Mouse (Mus musculus): ENCODE measurements around the gene Fosb. TPM values are rescaled to one million over a fixed set of nuclear protein-coding genes. Genes with fewer than 3 reads are reported as not detected.

Fosb gene
- polyA plus RNA-seq, 2 experiments = 0.14 to 0.69 TPM

GRCm38 (mm10) chr7:19255395-19255794 lies 54.5 kb downstream of the Fosb start:
- no peaks in the 10 kb centered on the region for H3K9me3 ChIP-seq (ENCODE audit: control insufficient read depth, low read length)
- DNase-seq (ENCODE audit: low spot score) (no peak), ATAC-seq (ENCODE audit: low FRiP score, low read depth) (no peak)
- TF ChIP-seq POLR2A (IDR thresholded peaks at IDR 0.05; ENCODE audit: borderline replicate concordance, extremely low read depth, insufficient read depth, insufficient read length) = no peak
- no peak overlapping the region for H3K27ac ChIP-seq (replicated peaks; ENCODE audit: low read depth, low read length)
- H3K4me1 ChIP-seq (ENCODE audit: control insufficient read depth, insufficient read depth, low read length) = no peaks in the 10 kb centered on the region
- WGBS = 84% methylated on average over 17 of the region's 17 CpGs
- no peak overlapping the region for H3K4me3 ChIP-seq (replicated peaks; ENCODE audit: low read length)
- no peak overlapping the region for H3K9ac ChIP-seq (ENCODE audit: low read depth, low read length, severe bottlenecking)
- no peak overlapping the region for H3K4me2 ChIP-seq (replicated peaks; ENCODE audit: low read depth, low read length, severe bottlenecking)
- peaks cover 58% of the 10 kb centered on the region for H3K36me3 ChIP-seq (ENCODE audit: control insufficient read depth, insufficient read depth, low read length)
- H3K27me3 ChIP-seq (ENCODE audit: control insufficient read depth, insufficient read depth, low read length) = no peaks in the 10 kb centered on the region

GRCm38 (mm10) chr7:19253437-19253836 lies 56.4 kb downstream of the Fosb start:
- Histone ChIP-seq H3K9ac (ENCODE audit: low read depth, low read length, severe bottlenecking) (no peak overlapping the region), H3K4me3 (replicated peaks; ENCODE audit: low read length) (no peak overlapping the region), H3K9me3 (ENCODE audit: control insufficient read depth, low read length) (no peaks in the 10 kb centered on the region), H3K4me2 (replicated peaks; ENCODE audit: low read depth, low read length, severe bottlenecking) (no peak overlapping the region), H3K27me3 (ENCODE audit: control insufficient read depth, insufficient read depth, low read length) (no peaks in the 10 kb centered on the region), H3K27ac (replicated peaks; ENCODE audit: low read depth, low read length) (no peak overlapping the region), H3K36me3 (ENCODE audit: control insufficient read depth, insufficient read depth, low read length) (peaks cover 38% of the 10 kb centered on the region), H3K4me1 (ENCODE audit: control insufficient read depth, insufficient read depth, low read length) (no peaks in the 10 kb centered on the region)
- WGBS = 61% methylated on average over 5 of the region's 5 CpGs
- ATAC-seq (ENCODE audit: low FRiP score, low read depth) (no peak), DNase-seq (ENCODE audit: low spot score) (no peak)
- TF ChIP-seq POLR2A (IDR thresholded peaks at IDR 0.05; ENCODE audit: borderline replicate concordance, extremely low read depth, insufficient read depth, insufficient read length) = no peak

Other genes starting within 250 kb of the Fosb start
- 126 and 167 TPM in 2 replicates for gene Dmwd, start 233.8 kb downstream of the Fosb start, polyA plus RNA-seq (2012; rRNA removed)
- gene Dmwd, start 233.8 kb downstream of the Fosb start, polyA plus RNA-seq (2014; fragmentation: Nextera tagmentation; extraction: Ambion mirVana) = 21.8 and 26.5 TPM in 2 replicates
- gene Dmpk, start 226.2 kb downstream of the Fosb start, polyA plus RNA-seq (2012; rRNA removed) = 143 and 177 TPM in 2 replicates
- 33.1 and 37.1 TPM in 2 replicates for gene Dmpk, start 226.2 kb downstream of the Fosb start, polyA plus RNA-seq (2014; fragmentation: Nextera tagmentation; extraction: Ambion mirVana)
- gene Six5, start 215.5 kb downstream of the Fosb start, polyA plus RNA-seq (2012; rRNA removed) = 103 and 157 TPM in 2 replicates
- gene Six5, start 215.5 kb downstream of the Fosb start, polyA plus RNA-seq (2014; fragmentation: Nextera tagmentation; extraction: Ambion mirVana) = 19.1 and 20.3 TPM in 2 replicates
- gene Gm4969, start 191.7 kb downstream of the Fosb start, polyA plus RNA-seq (2012; rRNA removed) = 7.0 and 7.7 TPM in 2 replicates
- 2.5 and 4.0 TPM in 2 replicates for gene Gm4969, start 191.7 kb downstream of the Fosb start, polyA plus RNA-seq (2014; fragmentation: Nextera tagmentation; extraction: Ambion mirVana)
- 10.6 and 14.6 TPM in 2 replicates for gene Fbxo46, start 190.2 kb downstream of the Fosb start, polyA plus RNA-seq (2012; rRNA removed)
- 9.9 and 11.2 TPM in 2 replicates for gene Fbxo46, start 190.2 kb downstream of the Fosb start, polyA plus RNA-seq (2014; fragmentation: Nextera tagmentation; extraction: Ambion mirVana)
- gene Qpctl, start 160.8 kb downstream of the Fosb start, polyA plus RNA-seq (2012; rRNA removed) = 13.2 and 15.6 TPM in 2 replicates
- gene Qpctl, start 160.8 kb downstream of the Fosb start, polyA plus RNA-seq (2014; fragmentation: Nextera tagmentation; extraction: Ambion mirVana) = 11.1 and 12.1 TPM in 2 replicates
- 71.9 and 151 TPM in 2 replicates for gene Snrpd2, start 160.3 kb downstream of the Fosb start, polyA plus RNA-seq (2012; rRNA removed)
- 130 and 143 TPM in 2 replicates for gene Snrpd2, start 160.3 kb downstream of the Fosb start, polyA plus RNA-seq (2014; fragmentation: Nextera tagmentation; extraction: Ambion mirVana)
- 1.1 and 1.4 TPM in 2 replicates for gene Gipr, start 143.9 kb downstream of the Fosb start, polyA plus RNA-seq (2012; rRNA removed)
- 0.32 TPM in 1 of 2 replicates, not detected in the other for gene Gipr, start 143.9 kb downstream of the Fosb start, polyA plus RNA-seq (2014; fragmentation: Nextera tagmentation; extraction: Ambion mirVana)
- gene Eml2, start 133.6 kb downstream of the Fosb start, polyA plus RNA-seq (2012; rRNA removed) = 38.5 and 49.9 TPM in 2 replicates
- gene Eml2, start 133.6 kb downstream of the Fosb start, polyA plus RNA-seq (2014; fragmentation: Nextera tagmentation; extraction: Ambion mirVana) = 1.5 and 3.6 TPM in 2 replicates
- gene Gpr4, start 97.5 kb downstream of the Fosb start, polyA plus RNA-seq (2012; rRNA removed) = 9.2 and 15.5 TPM in 2 replicates
- 4.0 and 4.4 TPM in 2 replicates for gene Gpr4, start 97.5 kb downstream of the Fosb start, polyA plus RNA-seq (2014; fragmentation: Nextera tagmentation; extraction: Ambion mirVana)
- 19.6 and 23.6 TPM in 2 replicates for gene Opa3, start 81.7 kb downstream of the Fosb start, polyA plus RNA-seq (2012; rRNA removed)
- gene Opa3, start 81.7 kb downstream of the Fosb start, polyA plus RNA-seq (2014; fragmentation: Nextera tagmentation; extraction: Ambion mirVana) = 27.5 and 31.7 TPM in 2 replicates
- gene Vasp, start 38.2 kb downstream of the Fosb start, polyA plus RNA-seq (2012; rRNA removed) = 126 and 169 TPM in 2 replicates
- gene Vasp, start 38.2 kb downstream of the Fosb start, polyA plus RNA-seq (2014; fragmentation: Nextera tagmentation; extraction: Ambion mirVana) = 66.7 and 67.0 TPM in 2 replicates
- not detected in 2 replicates for gene Ppm1n, start 30.0 kb downstream of the Fosb start, polyA plus RNA-seq (2012; rRNA removed)
- not detected in 2 replicates for gene Ppm1n, start 30.0 kb downstream of the Fosb start, polyA plus RNA-seq (2014; fragmentation: Nextera tagmentation; extraction: Ambion mirVana)
- gene Rtn2, start 27.4 kb downstream of the Fosb start, polyA plus RNA-seq (2012; rRNA removed) = 44.3 and 59.4 TPM in 2 replicates
- gene Rtn2, start 27.4 kb downstream of the Fosb start, polyA plus RNA-seq (2014; fragmentation: Nextera tagmentation; extraction: Ambion mirVana) = 22.5 and 30.6 TPM in 2 replicates
- gene Ercc1, start 34.7 kb upstream of the Fosb start, polyA plus RNA-seq (2012; rRNA removed) = 72.3 and 93.5 TPM in 2 replicates
- gene Ercc1, start 34.7 kb upstream of the Fosb start, polyA plus RNA-seq (2014; fragmentation: Nextera tagmentation; extraction: Ambion mirVana) = 74.3 and 86.1 TPM in 2 replicates
- 13.7 and 19.4 TPM in 2 replicates for gene Cd3eap, start 49.4 kb upstream of the Fosb start, polyA plus RNA-seq (2012; rRNA removed)
- 25.2 and 28.7 TPM in 2 replicates for gene Cd3eap, start 49.4 kb upstream of the Fosb start, polyA plus RNA-seq (2014; fragmentation: Nextera tagmentation; extraction: Ambion mirVana)
- 33.8 and 39.3 TPM in 2 replicates for gene Ppp1r13l, start 49.7 kb upstream of the Fosb start, polyA plus RNA-seq (2012; rRNA removed)
- gene Ppp1r13l, start 49.7 kb upstream of the Fosb start, polyA plus RNA-seq (2014; fragmentation: Nextera tagmentation; extraction: Ambion mirVana) = 15.3 and 16.8 TPM in 2 replicates
- gene Ercc2, start 72.0 kb upstream of the Fosb start, polyA plus RNA-seq (2012; rRNA removed) = 58.1 and 73.8 TPM in 2 replicates
- 11.3 and 12.6 TPM in 2 replicates for gene Ercc2, start 72.0 kb upstream of the Fosb start, polyA plus RNA-seq (2014; fragmentation: Nextera tagmentation; extraction: Ambion mirVana)
- 11.5 and 12.8 TPM in 2 replicates for gene Klc3, start 94.1 kb upstream of the Fosb start, polyA plus RNA-seq (2012; rRNA removed)
- 12.5 and 15.2 TPM in 2 replicates for gene Klc3, start 94.1 kb upstream of the Fosb start, polyA plus RNA-seq (2014; fragmentation: Nextera tagmentation; extraction: Ambion mirVana)
- 89.9 and 125 TPM in 2 replicates for gene Ckm, start 94.7 kb upstream of the Fosb start, polyA plus RNA-seq (2012; rRNA removed)
- 35.4 and 91.5 TPM in 2 replicates for gene Ckm, start 94.7 kb upstream of the Fosb start, polyA plus RNA-seq (2014; fragmentation: Nextera tagmentation; extraction: Ambion mirVana)
- gene Mark4, start 148.8 kb upstream of the Fosb start, polyA plus RNA-seq (2012; rRNA removed) = 34.8 and 39.8 TPM in 2 replicates
- 11.5 and 13.3 TPM in 2 replicates for gene Mark4, start 148.8 kb upstream of the Fosb start, polyA plus RNA-seq (2014; fragmentation: Nextera tagmentation; extraction: Ambion mirVana)
- gene Exoc3l2, start 153.3 kb upstream of the Fosb start, polyA plus RNA-seq (2012; rRNA removed) = 3.5 and 4.9 TPM in 2 replicates
- 1.6 and 1.9 TPM in 2 replicates for gene Exoc3l2, start 153.3 kb upstream of the Fosb start, polyA plus RNA-seq (2014; fragmentation: Nextera tagmentation; extraction: Ambion mirVana)
- 6.2 and 8.8 TPM in 2 replicates for gene Bloc1s3, start 198.3 kb upstream of the Fosb start, polyA plus RNA-seq (2012; rRNA removed)
- 1.2 and 1.3 TPM in 2 replicates for gene Bloc1s3, start 198.3 kb upstream of the Fosb start, polyA plus RNA-seq (2014; fragmentation: Nextera tagmentation; extraction: Ambion mirVana)
- gene Trappc6a, start 198.3 kb upstream of the Fosb start, polyA plus RNA-seq (2012; rRNA removed) = 58.0 and 71.6 TPM in 2 replicates
- 70.2 and 79.8 TPM in 2 replicates for gene Trappc6a, start 198.3 kb upstream of the Fosb start, polyA plus RNA-seq (2014; fragmentation: Nextera tagmentation; extraction: Ambion mirVana)
- 0.29 and 0.36 TPM in 2 replicates for gene Nkpd1, start 207.8 kb upstream of the Fosb start, polyA plus RNA-seq (2012; rRNA removed)
- 0.17 and 0.22 TPM in 2 replicates for gene Nkpd1, start 207.8 kb upstream of the Fosb start, polyA plus RNA-seq (2014; fragmentation: Nextera tagmentation; extraction: Ambion mirVana)